Mouse (Mus musculus) G1E (cell line): Measurements from ENCODE around the gene Rpusd2.

Experiments
- CTCF ChIP-seq: IDR thresholded peaks from 2 replicates; pipeline ENCODE4 v1.5.1; 2012; ENCODE audit warnings: low read depth, low read length, inconsistent platforms, mixed read lengths
- GATA1 ChIP-seq: IDR thresholded peaks from 2 replicates; pipeline ENCODE4 v1.6.1; 2012; ENCODE audit warnings: borderline replicate concordance, low read length, inconsistent platforms, mixed read lengths
- GATA2 ChIP-seq: IDR thresholded peaks from 2 replicates; pipeline ENCODE4 v1.6.1; 2012; ENCODE audit warnings: low read depth, low read length, inconsistent platforms, borderline replicate concordance
- POLR2AphosphoS5 ChIP-seq: IDR thresholded peaks from 2 replicates; pipeline ENCODE4 v1.6.1; 2012; ENCODE audit warnings: low read depth, low read length, inconsistent platforms; ENCODE audit not compliant: insufficient replicate concordance
- TAL1 ChIP-seq: conservative IDR thresholded peaks from 2 replicates; pipeline ENCODE4 v1.6.1; 2012; ENCODE audit warnings: low read depth, low read length, inconsistent platforms, mixed read lengths

- TF ChIP-seq CTCF (no peak), TAL1 (no peak), GATA2 (no peak), POLR2AphosphoS5 (no peak), GATA1 (no peak)
Measured at GRCm38 (mm10) chr2:119028941-119029551, 5.5 kb upstream of the Rpusd2 start, which contains the start of gene Ccdc32.
